Mouse (Mus musculus) hindbrain, embryonic 15.5 days (tissue): ENCODE measurements around the gene Atg7. TPM values are rescaled to one million over a fixed set of nuclear protein-coding genes. Genes with fewer than 3 reads are reported as not detected.

Experiments
- ATAC-seq: fragments of 200-750 bp; cut with Nextera tagmentation; 2 replicates; pipeline ENCODE4 v1.8.0; 2017; ENCODE audit warnings: low read depth, moderate number of reproducible peaks, moderate TSS enrichment; ENCODE audit not compliant: low FRiP score
- H3K27ac ChIP-seq: fragments of 300-500 bp; sonication (generic); replicated peaks from 2 replicates; pipeline ENCODE4 v1.5.1; 2015; ENCODE audit warnings: mild to moderate bottlenecking, inconsistent platforms
- H3K27me3 ChIP-seq: fragments of 300-500 bp; sonication (generic); 2 replicates; pipeline ENCODE4 v1.6.1; 2015; ENCODE audit warnings: control low read depth, inconsistent platforms
- H3K36me3 ChIP-seq: fragments of 300-500 bp; sonication (generic); 2 replicates; pipeline ENCODE4 v1.6.1; 2015; ENCODE audit warnings: control low read depth, inconsistent platforms
- H3K4me1 ChIP-seq: fragments of 300-500 bp; sonication (generic); replicated peaks from 2 replicates; pipeline ENCODE4 v1.6.1; 2015; ENCODE audit warnings: control low read depth, inconsistent platforms
- H3K4me2 ChIP-seq: fragments of 300-500 bp; sonication (generic); 2 replicates; pipeline ENCODE4 v1.6.1; 2015; ENCODE audit warnings: moderate library complexity, mild to moderate bottlenecking, inconsistent platforms
- H3K4me3 ChIP-seq: fragments of 300-500 bp; sonication (generic); 2 replicates; pipeline ENCODE4 v1.5.1; 2015; ENCODE audit warnings: mild to moderate bottlenecking, inconsistent platforms
- H3K9ac ChIP-seq: fragments of 300-500 bp; sonication (generic); 2 replicates; pipeline ENCODE4 v1.6.1; 2015; ENCODE audit warnings: inconsistent platforms
- H3K9me3 ChIP-seq: fragments of 300-500 bp; sonication (generic); 2 replicates; pipeline ENCODE4 v1.6.1; 2016; ENCODE audit warnings: control low read depth, inconsistent platforms
- WGBS: fragments of 180-500 bp; shearing (Covaris S2); methylation state at CpG from one replicate; pipeline ENCODE4 v1.1.7; 2015; 5-methylcytosine and 5-hydroxymethylcytosine counted together
- polyA plus RNA-seq: library from polyadenylated mRNA; unstranded; fragments of >200 nt; fragmentation: Nextera tagmentation; extraction: Ambion mirVana; gene quantifications from 2 replicates; pipeline ENCODE4 v1.2.1, GENCODE M21; 2015

Gene Atg7
- polyA plus RNA-seq, 1 experiment from 2014 or later, result 19.9 TPM

- WGBS, result 86% methylated on average over 3 of the region's 3 CpGs
- H3K4me1 ChIP-seq, result peaks cover 31% of the 10 kb centered on the region
- ATAC-seq, result no peak
Observed at GRCm38 (mm10) chr6:114866078-114866477, 223.2 kb downstream of the Atg7 start.

GRCm38 (mm10) chr6:114866619-114867018 is 223.7 kb downstream of the Atg7 start:
- H3K9me3 ChIP-seq, result no peaks in the 10 kb centered on the region
- 86% methylated on average over 4 of the region's 4 CpGs for WGBS
- no peak for ATAC-seq
- no peak overlapping the region for H3K9ac ChIP-seq
- no peaks in the 10 kb centered on the region for H3K27me3 ChIP-seq
- no peaks in the 10 kb centered on the region for H3K36me3 ChIP-seq
- H3K4me2 ChIP-seq, result no peak overlapping the region
- peaks cover 28% of the 10 kb centered on the region for H3K4me1 ChIP-seq
- H3K4me3 ChIP-seq, result no peak overlapping the region
- H3K27ac ChIP-seq, result no peak overlapping the region

More at GRCm38 (mm10) chr6:114866078-114866477, 223.2 kb downstream of the Atg7 start:
- Histone ChIP-seq H3K4me2 (no peak overlapping the region), H3K9ac (no peak overlapping the region), H3K36me3 (no peaks in the 10 kb centered on the region), H3K4me3 (no peak overlapping the region), H3K27ac (0 out of 2 replicates have a peak overlapping the region, but pooled peaks have one; percentile 16), H3K9me3 (no peaks in the 10 kb centered on the region), H3K27me3 (no peaks in the 10 kb centered on the region)

GRCm38 (mm10) chr6:114868656-114869055 is 225.8 kb downstream of the Atg7 start:
- no peak overlapping the region for H3K9ac ChIP-seq
- H3K4me2 ChIP-seq, result no peak overlapping the region
- H3K36me3 ChIP-seq, result no peaks in the 10 kb centered on the region
- no peak overlapping the region for H3K27ac ChIP-seq
- 83% methylated on average over 7 of the region's 7 CpGs for WGBS
- ATAC-seq, result peak; percentile 16; the same call in 1 of the 2 replicates
- no peaks in the 10 kb centered on the region for H3K9me3 ChIP-seq
- H3K4me1 ChIP-seq, result peaks cover 40% of the 10 kb centered on the region
- H3K4me3 ChIP-seq, result no peak overlapping the region
- H3K27me3 ChIP-seq, result no peaks in the 10 kb centered on the region

GRCm38 (mm10) chr6:114869501-114870076 is 226.7 kb downstream of the Atg7 start:
- WGBS, result 60% methylated on average over 6 of the region's 6 CpGs
- Histone ChIP-seq H3K9me3 (no peaks in the 10 kb centered on the region), H3K9ac (no peak overlapping the region), H3K36me3 (no peaks in the 10 kb centered on the region), H3K4me1 (peaks cover 49% of the 10 kb centered on the region), H3K27me3 (no peaks in the 10 kb centered on the region), H3K27ac (peak overlapping the region; percentile 30; the same call in 1 of the 2 replicates), H3K4me3 (no peak overlapping the region), H3K4me2 (no peak overlapping the region)
- ATAC-seq, result no peak

GRCm38 (mm10) chr6:114871010-114871660 is 228.2 kb downstream of the Atg7 start:
- Histone ChIP-seq H3K4me3 (no peak overlapping the region), H3K9me3 (no peaks in the 10 kb centered on the region), H3K36me3 (no peaks in the 10 kb centered on the region), H3K4me1 (peaks cover 64% of the 10 kb centered on the region), H3K27me3 (no peaks in the 10 kb centered on the region), H3K9ac (no peak overlapping the region), H3K27ac (no peak overlapping the region), H3K4me2 (no peak overlapping the region)
- 88% methylated on average over 14 of the region's 14 CpGs for WGBS
- no peak for ATAC-seq

- WGBS, result 58% methylated on average over 3 of the region's 3 CpGs
Observed at GRCm38 (mm10) chr6:114873808-114874137, 230.9 kb downstream of the Atg7 start.

GRCm38 (mm10) chr6:114874138-114874928 is 231.4 kb downstream of the Atg7 start:
- 7% methylated on average over 19 of the region's 19 CpGs for WGBS

More at GRCm38 (mm10) chr6:114873808-114874137, 230.9 kb downstream of the Atg7 start:
- H3K9me3 ChIP-seq, result no peaks in the 10 kb centered on the region
- H3K4me3 ChIP-seq, result peak overlapping the region; percentile 35
- peaks cover 82% of the 10 kb centered on the region for H3K4me1 ChIP-seq
- no peaks in the 10 kb centered on the region for H3K27me3 ChIP-seq
- peak overlapping the region; percentile 94 for H3K27ac ChIP-seq
- H3K4me2 ChIP-seq, result peak overlapping the region; percentile 64
- 0 out of 2 replicates have a peak overlapping the region, but pooled peaks have one; percentile 50 for H3K9ac ChIP-seq
- no peak for ATAC-seq
- no peaks in the 10 kb centered on the region for H3K36me3 ChIP-seq

GRCm38 (mm10) chr6:114875018-114875558 is 232.2 kb downstream of the Atg7 start:
- Histone ChIP-seq H3K4me1 (peaks cover 82% of the 10 kb centered on the region), H3K27me3 (no peaks in the 10 kb centered on the region), H3K4me3 (peak overlapping the region; percentile 35), H3K36me3 (no peaks in the 10 kb centered on the region), H3K27ac (peak overlapping the region; percentile 94), H3K9ac (peak overlapping the region; percentile 50), H3K4me2 (peak overlapping the region; percentile 64), H3K9me3 (no peaks in the 10 kb centered on the region)
- ATAC-seq, result peak; percentile 79
- WGBS, result 0% methylated on average over 18 of the region's 18 CpGs

More at GRCm38 (mm10) chr6:114874138-114874928, 231.4 kb downstream of the Atg7 start:
- Histone ChIP-seq H3K27me3 (no peaks in the 10 kb centered on the region), H3K9me3 (no peaks in the 10 kb centered on the region), H3K36me3 (no peaks in the 10 kb centered on the region), H3K4me1 (peaks cover 82% of the 10 kb centered on the region), H3K4me3 (peak overlapping the region; percentile 35), H3K9ac (peak overlapping the region; percentile 50), H3K27ac (peak overlapping the region; percentile 94), H3K4me2 (peak overlapping the region; percentile 64)
- peak; percentile 36 for ATAC-seq

- Histone ChIP-seq H3K4me3 (no peak overlapping the region), H3K9me3 (no peaks in the 10 kb centered on the region), H3K4me2 (no peak overlapping the region), H3K4me1 (peaks cover 85% of the 10 kb centered on the region), H3K27ac (peak overlapping the region; percentile 94), H3K27me3 (no peaks in the 10 kb centered on the region), H3K9ac (no peak overlapping the region), H3K36me3 (no peaks in the 10 kb centered on the region)
- no peak for ATAC-seq
- 17% methylated on average over 4 of the region's 4 CpGs for WGBS
Observed at GRCm38 (mm10) chr6:114876033-114876432, 233.1 kb downstream of the Atg7 start.

GRCm38 (mm10) chr6:114876546-114876945 is 233.6 kb downstream of the Atg7 start:
- Histone ChIP-seq H3K4me1 (peaks cover 90% of the 10 kb centered on the region), H3K4me2 (no peak overlapping the region), H3K36me3 (no peaks in the 10 kb centered on the region), H3K27me3 (no peaks in the 10 kb centered on the region), H3K27ac (peak overlapping the region; percentile 94), H3K9ac (no peak overlapping the region), H3K9me3 (no peaks in the 10 kb centered on the region), H3K4me3 (no peak overlapping the region)
- 58% methylated on average over 6 of the region's 6 CpGs for WGBS
- ATAC-seq, result no peak

GRCm38 (mm10) chr6:114878841-114879520 is 236.1 kb downstream of the Atg7 start:
- ATAC-seq, result no peak
- Histone ChIP-seq H3K4me3 (no peak overlapping the region), H3K36me3 (no peaks in the 10 kb centered on the region), H3K27me3 (no peaks in the 10 kb centered on the region), H3K9me3 (no peaks in the 10 kb centered on the region), H3K4me2 (no peak overlapping the region), H3K4me1 (peaks cover 98% of the 10 kb centered on the region), H3K9ac (no peak overlapping the region), H3K27ac (peak overlapping the region; percentile 46; the same call in 1 of the 2 replicates)
- 66% methylated on average over 19 of the region's 19 CpGs for WGBS
